8 mouse cellular contexts compared by ENCODE assay signal in genomic region chr11:119054351-119055345, GRCm38 (mm10). TPM values are rescaled to one million over a fixed set of nuclear protein-coding genes. Genes with fewer than 3 reads are reported as not detected.
DNase-seq lines count a peak whose midpoint lies in the region; ATAC-seq and TF ChIP-seq lines count a peak whose summit lies in the region.

No protein-coding gene starts in this region.

- H3K4me2 ChIP-seq in limb, embryonic 15.5 days, result peak overlapping the region; percentile 95
- peak overlapping the region; percentile 60 for H3K4me2 ChIP-seq in neural tube, embryonic 14.5 days (ENCODE audit: low read depth, low read length)

- TF ChIP-seq POLR2A in cortical plate, adult 2 months (IDR thresholded peaks at IDR 0.05; ENCODE audit: extremely low read depth, insufficient read depth, low read length), result no peak

- WGBS in hindbrain, embryonic 10.5 days, result 2% methylated on average over 47 of the region's 47 CpGs
- WGBS in limb, embryonic 15.5 days, result 2% methylated on average over 47 of the region's 47 CpGs
- 2% methylated on average over 47 of the region's 47 CpGs for WGBS in neural tube, embryonic 14.5 days

- ATAC-seq in limb, embryonic 15.5 days (ENCODE audit: insufficient number of reproducible peaks, low FRiP score, low TSS enrichment, low read depth), result no peak
- no peak for ATAC-seq in neural tube, embryonic 14.5 days (ENCODE audit: low read depth)
- no peak for ATAC-seq in inflammation-experienced regulatory T-cells, adult 6 months

- H3K36me3 ChIP-seq in hindbrain, embryonic 10.5 days, result no peaks in the 10 kb centered on the region
- H3K36me3 ChIP-seq in limb, embryonic 15.5 days, result no peaks in the 10 kb centered on the region
- no peaks in the 10 kb centered on the region for H3K36me3 ChIP-seq in neural tube, embryonic 14.5 days (ENCODE audit: control insufficient read depth, insufficient read depth, low read length)

- TF ChIP-seq CTCF in cortical plate, adult 2 months (IDR thresholded peaks at IDR 0.05; ENCODE audit: extremely low read depth, insufficient read depth, low read length), result peak; percentile 22; the same call in 1 of the 2 replicates

- no peak overlapping the region; the same call in 1 of the 2 replicates for H3K27ac ChIP-seq in cortical plate, adult 2 months (ENCODE audit: insufficient read depth, low read length)
- peak overlapping the region; percentile 90 for H3K27ac ChIP-seq in hindbrain, embryonic 10.5 days
- no peak overlapping the region for H3K27ac ChIP-seq in limb, embryonic 15.5 days
- H3K27ac ChIP-seq in neural tube, embryonic 14.5 days (ENCODE audit: low read depth, low read length), result peak overlapping the region; percentile 94

- H3K9ac ChIP-seq in limb, embryonic 15.5 days, result no peak overlapping the region
- H3K9ac ChIP-seq in neural tube, embryonic 14.5 days (replicated peaks; ENCODE audit: low read depth, low read length), result peak overlapping the region; percentile 37; the same call in 1 of the 2 replicates

- peaks cover 100% of the 10 kb centered on the region for H3K27me3 ChIP-seq in hindbrain, embryonic 10.5 days (ENCODE audit: insufficient read depth, poor library complexity, severe bottlenecking)
- H3K27me3 ChIP-seq in limb, embryonic 15.5 days, result peaks cover 82% of the 10 kb centered on the region
- peaks cover 36% of the 10 kb centered on the region for H3K27me3 ChIP-seq in neural tube, embryonic 14.5 days (ENCODE audit: control insufficient read depth, insufficient read depth, low read length)

- no peaks in the 10 kb centered on the region for H3K9me3 ChIP-seq in hindbrain, embryonic 10.5 days
- H3K9me3 ChIP-seq in limb, embryonic 15.5 days, result no peaks in the 10 kb centered on the region
- H3K9me3 ChIP-seq in neural tube, embryonic 14.5 days (ENCODE audit: control insufficient read depth, low read length), result no peaks in the 10 kb centered on the region

- peak overlapping the region; percentile 81; the same call in 1 of the 2 replicates for H3K4me3 ChIP-seq in cortical plate, adult 2 months (ENCODE audit: insufficient read depth, low read length)
- peak overlapping the region; percentile 72 for H3K4me3 ChIP-seq in hindbrain, embryonic 10.5 days
- peak overlapping the region; percentile 41; the same call in 1 of the 2 replicates for H3K4me3 ChIP-seq in limb, embryonic 15.5 days
- peak overlapping the region; percentile 31 for H3K4me3 ChIP-seq in neural tube, embryonic 14.5 days (ENCODE audit: low read depth, low read length)

- DNase-seq in right cerebral cortex, postnatal 25 days, result peak; percentile 48
- no peak for DNase-seq in right cerebral cortex, postnatal 14 days
- peak; percentile 54 for DNase-seq in hindbrain, embryonic 10.5 days (ENCODE audit: low spot score)
- DNase-seq in adipocyte (ENCODE audit: low spot score), result no peak

- H3K4me1 ChIP-seq in cortical plate, adult 2 months (ENCODE audit: control insufficient read depth, insufficient read depth, low read length), result no peaks in the 10 kb centered on the region
- peaks cover 73% of the 10 kb centered on the region for H3K4me1 ChIP-seq in hindbrain, embryonic 10.5 days (replicated peaks)
- H3K4me1 ChIP-seq in limb, embryonic 15.5 days, result peaks cover 74% of the 10 kb centered on the region
- H3K4me1 ChIP-seq in neural tube, embryonic 14.5 days (ENCODE audit: control insufficient read depth, insufficient read depth, low read length), result peaks cover 48% of the 10 kb centered on the region

RNA-seq across cellular contexts. Expression of gene Cbx8, which starts 13.9 kb away (rescaled TPM):
- polyA plus RNA-seq in cortical plate, adult 2 months (2012; rRNA removed), result 6.0 and 7.4 TPM in 2 replicates
- polyA plus RNA-seq in hindbrain, embryonic 10.5 days (2016; fragmentation: Nextera tagmentation; extraction: Ambion mirVana), result 11.2 and 13.0 TPM in 2 replicates
- 8.9 and 9.6 TPM in 2 replicates for polyA plus RNA-seq in limb, embryonic 15.5 days (2015; fragmentation: Nextera tagmentation; extraction: Ambion mirVana)
- 7.7 and 10.1 TPM in 2 replicates for polyA plus RNA-seq in neural tube, embryonic 14.5 days (2014; fragmentation: Nextera tagmentation; extraction: Ambion mirVana)
- polyA plus RNA-seq in inflammation-experienced regulatory T-cells, adult 6 months (2017; shearing (Covaris generic)), result 1 to 10 TPM; 6.5 to 7.6 (median 7.5) TPM

RNA-seq across cellular contexts. Expression of gene Cbx4, which starts 31.4 kb away (rescaled TPM):
- 45.3 and 47.5 TPM in 2 replicates for polyA plus RNA-seq in cortical plate, adult 2 months (2012; rRNA removed)
- 4.4 and 8.2 TPM in 2 replicates for polyA plus RNA-seq in hindbrain, embryonic 10.5 days (2016; fragmentation: Nextera tagmentation; extraction: Ambion mirVana)
- polyA plus RNA-seq in limb, embryonic 15.5 days (2015; fragmentation: Nextera tagmentation; extraction: Ambion mirVana), result 13.8 and 16.4 TPM in 2 replicates
- polyA plus RNA-seq in neural tube, embryonic 14.5 days (2014; fragmentation: Nextera tagmentation; extraction: Ambion mirVana), result 14.5 and 15.1 TPM in 2 replicates
- 1 to 10 TPM; 2.0 to 3.6 (median 2.3) TPM for polyA plus RNA-seq in inflammation-experienced regulatory T-cells, adult 6 months (2017; shearing (Covaris generic))

RNA-seq across cellular contexts. Expression of gene Cbx2, which starts 31.9 kb away (rescaled TPM):
- polyA plus RNA-seq in cortical plate, adult 2 months (2012; rRNA removed), result 2.6 and 2.8 TPM in 2 replicates
- 86.6 and 112 TPM in 2 replicates for polyA plus RNA-seq in hindbrain, embryonic 10.5 days (2016; fragmentation: Nextera tagmentation; extraction: Ambion mirVana)
- polyA plus RNA-seq in limb, embryonic 15.5 days (2015; fragmentation: Nextera tagmentation; extraction: Ambion mirVana), result 30.4 and 32.3 TPM in 2 replicates
- polyA plus RNA-seq in neural tube, embryonic 14.5 days (2014; fragmentation: Nextera tagmentation; extraction: Ambion mirVana), result 5.7 and 11.5 TPM in 2 replicates
- polyA plus RNA-seq in inflammation-experienced regulatory T-cells, adult 6 months (2017; shearing (Covaris generic)), result 1 to 10 TPM in 2 of 3 experiments, under 1 TPM in 1; 0.83 to 1.6 (median 1.0) TPM

Comparison
In these comparisons a context has a peak if more than half of its experiments do, and no peak if none do; other contexts are left out.
1. DNase-seq: peak in right cerebral cortex, postnatal 25 days (single experiment) and hindbrain, embryonic 10.5 days (single experiment); none in right cerebral cortex, postnatal 14 days (single experiment) and adipocyte (single experiment).
2. H3K27ac ChIP-seq: peak in hindbrain, embryonic 10.5 days (single experiment) and neural tube, embryonic 14.5 days (single experiment); none in cortical plate, adult 2 months (single experiment) and limb, embryonic 15.5 days (single experiment).
3. H3K4me3 ChIP-seq: peak in every context shown above with its lines; median percentile 81 in cortical plate, adult 2 months; 72 in hindbrain, embryonic 10.5 days; 41 in limb, embryonic 15.5 days; 31 in neural tube, embryonic 14.5 days.